Mouse (Mus musculus): Measurements from ENCODE around the gene Hdc.

Hdc gene

DNA sequence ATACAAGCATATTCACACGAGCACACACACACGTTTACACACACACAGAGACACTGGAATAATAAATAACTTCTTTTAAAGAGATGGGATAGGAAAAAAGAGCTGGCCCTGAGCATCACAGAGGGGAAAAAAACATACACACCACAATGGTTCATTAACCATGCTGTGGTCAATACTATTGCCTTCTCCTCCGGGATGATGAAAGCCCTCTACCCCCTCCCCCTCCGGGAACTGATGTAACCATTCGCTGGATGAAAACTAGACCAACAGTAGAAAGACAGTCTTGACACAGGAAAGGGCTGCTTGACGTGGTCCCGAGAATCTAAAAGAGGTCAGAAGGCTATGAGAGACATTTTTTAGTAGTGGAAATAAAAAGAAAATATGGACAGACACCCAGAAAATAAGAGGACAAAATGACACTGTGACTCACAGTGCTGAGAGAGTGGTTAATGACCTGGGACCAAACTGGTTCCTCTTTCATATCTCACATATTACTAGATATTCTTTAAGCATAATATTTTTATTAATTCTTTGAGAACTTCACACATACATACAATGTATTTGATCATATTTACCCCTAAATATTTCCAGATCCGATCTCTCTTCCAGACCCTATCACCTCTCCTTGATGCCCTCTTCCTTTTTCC is 67.7 kb downstream of the Hdc start:
- DNase-seq, result no peak

DNA sequence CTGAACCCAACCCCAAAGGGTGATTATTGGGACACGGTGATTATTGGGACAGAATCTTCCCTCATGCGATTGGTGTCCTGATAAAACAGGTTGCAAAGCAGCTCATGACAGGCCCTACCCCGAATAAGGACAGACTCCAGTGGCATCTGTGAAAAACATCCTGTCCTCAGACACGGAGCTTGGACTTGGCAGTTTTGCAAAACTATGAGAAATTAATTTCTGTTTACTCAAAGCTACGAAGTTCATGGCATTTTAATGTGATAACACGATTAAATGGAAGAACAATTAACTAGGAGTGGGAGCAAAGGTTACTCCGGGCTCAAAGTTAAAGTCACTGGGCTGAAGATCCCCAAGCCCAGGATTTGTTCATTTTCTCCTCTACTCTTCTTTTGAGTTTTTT is 69.4 kb downstream of the Hdc start:
- no peak for DNase-seq

DNA sequence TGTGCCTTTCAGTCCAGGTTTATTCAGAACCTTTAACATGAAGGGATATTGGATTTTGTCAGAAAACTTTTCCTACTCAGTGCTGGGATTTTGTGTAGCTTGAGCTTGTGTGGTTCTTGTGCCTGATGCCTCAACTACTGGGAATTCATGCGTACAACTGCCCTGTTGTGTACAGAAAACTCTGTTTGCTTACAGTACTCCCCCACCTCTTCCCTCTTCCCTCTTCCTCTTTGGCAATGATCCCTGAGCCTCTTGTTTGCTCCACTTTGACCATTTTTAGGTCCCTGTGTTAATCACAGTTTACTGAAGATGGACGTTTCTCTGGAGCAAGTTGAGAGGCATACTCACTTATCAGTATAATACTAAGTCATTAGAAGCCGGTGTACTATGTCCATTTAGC is 72.7 kb downstream of the Hdc start:
- DNase-seq, result no peak

DNA sequence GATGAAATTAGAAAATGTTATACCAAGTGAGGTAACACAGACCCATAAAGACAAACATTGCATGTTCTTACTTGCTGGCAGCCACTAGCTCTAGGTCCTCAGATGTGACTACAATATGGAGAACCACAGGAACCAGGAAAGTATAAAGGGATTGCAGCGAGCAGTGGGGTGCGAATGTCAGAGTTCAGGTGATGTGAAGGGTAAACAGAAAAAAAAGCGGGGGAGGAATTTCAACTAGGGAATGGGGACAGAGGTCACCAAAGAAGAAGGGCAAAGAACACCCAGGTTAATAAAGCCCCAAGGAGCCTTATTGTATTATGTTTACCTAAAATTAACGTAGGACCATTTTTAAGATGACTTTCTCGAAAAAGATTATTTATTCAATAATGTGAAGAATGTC is 73.8 kb downstream of the Hdc start:
- no peak for DNase-seq
